Mouse (Mus musculus): ENCODE measurements at regions not wholly inside any gene's neighbourhood (a gene's known extent, or its start where the extent isn't known, plus 50 kb on each side); places are given as distances from the start of the nearest gene placed in this dataset.

GRCm38 (mm10) chr5:133310979-133311890 is 768.1 kb upstream of the Auts2 start:
- TF ChIP-seq CTCF (conservative IDR thresholded peaks at IDR 0.05; ENCODE audit: insufficient read depth, insufficient read length, low read depth, low read length): no peak
- TF ChIP-seq POLR2A (IDR thresholded peaks at IDR 0.05; ENCODE audit: low read depth, low read length): no peak
